Mouse (Mus musculus): ENCODE measurements around the gene Inpp5a.

The Inpp5a gene

DNA sequence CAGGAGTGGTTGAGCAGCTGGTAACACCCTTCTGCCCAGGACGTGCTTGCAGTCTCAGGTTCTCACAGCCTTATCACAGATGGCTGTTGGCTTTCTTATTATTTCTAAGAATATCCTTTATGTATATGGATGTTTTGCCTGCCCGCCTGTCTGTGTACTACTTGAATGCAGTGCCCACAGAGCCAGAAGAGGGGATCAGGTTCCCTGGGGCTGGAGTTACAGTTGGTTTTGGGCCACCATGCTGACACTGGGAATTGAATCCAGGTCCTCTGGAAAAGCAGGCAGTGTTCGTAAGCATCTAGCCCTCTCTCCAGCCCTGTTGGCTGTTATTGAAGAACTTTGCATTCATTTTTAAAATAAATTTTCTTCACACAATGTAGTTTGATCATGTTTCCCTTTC is 50.1 kb downstream of the Inpp5a start:
- in situ Hi-C loops (cut with MseI, MboI): no loop called here

DNA sequence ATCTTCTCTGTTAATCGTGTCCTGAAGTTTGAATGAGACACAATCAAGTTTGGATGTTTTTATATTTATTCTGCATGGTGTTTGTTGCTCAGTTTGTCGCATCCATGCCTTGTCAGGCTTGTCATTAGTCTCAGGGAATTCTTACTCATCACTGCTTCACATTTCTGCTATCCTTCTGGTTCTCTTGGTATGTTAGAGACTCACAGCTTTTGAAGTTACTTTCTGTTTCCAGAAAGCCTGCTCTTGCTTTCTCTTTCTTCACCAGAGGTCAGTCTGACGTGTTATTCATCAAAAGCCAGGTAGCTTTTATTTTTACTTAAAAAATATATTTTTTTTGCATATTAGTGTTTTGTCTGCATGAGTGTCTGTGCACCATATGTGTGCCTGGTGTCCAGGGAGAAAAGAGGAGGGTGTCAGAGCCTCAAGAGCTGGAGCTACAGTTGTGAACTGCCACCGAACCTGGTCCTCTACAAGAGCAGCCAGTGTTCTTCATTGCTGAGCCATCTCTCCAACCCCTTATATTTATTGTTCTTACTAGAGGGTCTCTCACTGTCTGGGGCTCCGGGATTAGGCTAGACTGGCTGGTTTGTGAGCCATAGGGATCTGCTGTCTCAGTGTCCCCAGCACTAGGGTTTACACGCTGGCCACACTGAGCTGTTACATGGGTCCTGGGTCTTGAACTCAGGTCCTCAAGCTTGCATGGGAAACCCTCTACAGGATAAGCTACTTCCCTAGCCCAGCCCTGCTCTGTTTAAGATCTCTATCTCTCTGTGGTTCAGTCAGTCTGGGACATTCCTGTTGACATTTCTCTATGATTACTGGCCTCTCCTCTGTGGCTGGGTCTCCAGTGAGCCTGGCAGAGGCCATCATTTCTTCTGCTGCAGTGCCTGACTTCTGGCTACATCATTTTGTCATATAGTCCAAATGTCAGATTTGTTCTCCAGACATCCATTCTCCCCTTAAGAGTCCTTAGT is 51.3 kb downstream of the Inpp5a start:
- in situ Hi-C loops (cut with MseI, MboI): no loop called here

DNA sequence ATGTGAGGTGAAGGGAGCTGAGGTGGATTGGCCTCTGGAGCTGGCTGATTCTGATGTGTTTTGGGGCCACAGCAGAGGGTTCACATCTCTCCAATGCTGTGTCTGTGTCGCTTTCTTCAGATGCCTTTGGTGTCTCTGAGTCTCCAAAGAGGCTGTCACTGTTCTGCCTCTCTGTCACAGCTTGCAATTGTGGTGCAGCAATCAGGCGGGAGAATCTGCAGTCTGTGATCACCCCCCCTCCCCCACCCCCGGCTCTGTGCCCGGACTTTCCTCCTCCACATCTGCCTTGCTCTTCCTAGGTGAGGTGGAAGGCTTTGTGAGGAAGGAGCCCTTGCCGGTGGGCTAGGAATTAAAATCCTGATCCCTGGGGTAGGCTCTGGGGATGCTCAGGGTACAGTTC is 52.1 kb downstream of the Inpp5a start:
- in situ Hi-C loops (cut with MseI, MboI): no loop called here

DNA sequence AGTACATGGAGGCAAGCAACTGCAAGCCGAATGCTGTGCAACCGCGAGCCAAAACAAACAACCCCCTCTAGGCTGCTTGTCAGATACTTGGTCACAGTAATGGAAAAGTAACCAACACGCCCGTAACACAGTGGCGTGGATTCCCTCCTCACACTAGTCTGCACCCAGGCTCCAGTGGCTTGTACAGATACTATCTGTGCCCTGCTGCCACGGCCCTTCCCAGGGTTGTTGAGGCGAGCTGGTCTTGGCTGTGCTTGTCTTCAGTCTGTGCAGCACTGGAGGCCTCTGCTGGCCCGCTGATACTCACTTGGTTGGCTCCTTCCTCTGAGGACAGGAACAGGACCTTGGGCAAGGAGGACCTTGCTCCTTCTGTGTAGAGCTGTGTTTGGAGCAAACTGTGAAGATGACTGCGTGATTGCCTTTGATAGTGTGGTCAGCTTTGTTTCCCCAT is 52.9 kb downstream of the Inpp5a start:
- in situ Hi-C loops (cut with MseI, MboI): no loop called here

DNA sequence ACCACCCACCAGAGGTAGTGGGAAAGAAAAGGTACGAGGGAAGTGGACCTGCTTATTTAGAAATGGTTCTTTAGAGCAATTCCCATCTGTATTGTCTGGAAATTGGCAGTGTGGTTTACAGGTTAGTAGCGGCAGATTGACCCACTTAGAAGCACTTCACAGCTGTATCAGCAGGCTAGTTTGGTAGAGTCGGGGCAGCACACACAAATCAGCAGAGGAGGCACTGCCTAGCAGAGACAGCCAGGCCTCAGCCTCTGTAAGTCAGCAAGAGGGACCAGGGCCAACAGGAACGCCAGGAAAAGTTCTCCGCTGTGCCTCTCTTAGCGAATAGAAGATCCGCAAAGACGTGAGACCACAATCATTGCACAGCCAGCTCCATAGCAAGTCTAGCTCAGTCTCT is 56.7 kb downstream of the Inpp5a start:
- in situ Hi-C loops (cut with MseI, MboI): no loop called here

DNA sequence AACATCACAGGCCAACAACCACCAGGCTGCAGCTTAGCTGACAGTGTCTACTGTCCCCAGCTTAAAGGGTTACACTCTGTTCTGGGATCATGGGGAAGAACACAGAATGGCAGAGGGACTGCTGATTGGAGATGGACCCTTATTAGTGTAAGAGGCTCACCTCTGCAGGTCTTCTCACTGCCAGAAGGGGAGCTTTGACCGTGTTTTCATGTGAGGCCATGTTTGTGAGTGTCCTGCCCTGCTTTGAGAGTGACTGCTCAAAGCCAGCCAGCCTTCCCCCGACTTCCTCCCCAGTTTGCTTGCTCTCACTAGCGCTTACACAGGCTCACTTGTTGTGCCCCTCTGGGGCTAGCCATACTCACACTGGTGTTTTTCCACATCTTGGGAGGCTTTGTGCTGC is 58.5 kb downstream of the Inpp5a start:
- in situ Hi-C loops (cut with MseI, MboI): no loop called here

DNA sequence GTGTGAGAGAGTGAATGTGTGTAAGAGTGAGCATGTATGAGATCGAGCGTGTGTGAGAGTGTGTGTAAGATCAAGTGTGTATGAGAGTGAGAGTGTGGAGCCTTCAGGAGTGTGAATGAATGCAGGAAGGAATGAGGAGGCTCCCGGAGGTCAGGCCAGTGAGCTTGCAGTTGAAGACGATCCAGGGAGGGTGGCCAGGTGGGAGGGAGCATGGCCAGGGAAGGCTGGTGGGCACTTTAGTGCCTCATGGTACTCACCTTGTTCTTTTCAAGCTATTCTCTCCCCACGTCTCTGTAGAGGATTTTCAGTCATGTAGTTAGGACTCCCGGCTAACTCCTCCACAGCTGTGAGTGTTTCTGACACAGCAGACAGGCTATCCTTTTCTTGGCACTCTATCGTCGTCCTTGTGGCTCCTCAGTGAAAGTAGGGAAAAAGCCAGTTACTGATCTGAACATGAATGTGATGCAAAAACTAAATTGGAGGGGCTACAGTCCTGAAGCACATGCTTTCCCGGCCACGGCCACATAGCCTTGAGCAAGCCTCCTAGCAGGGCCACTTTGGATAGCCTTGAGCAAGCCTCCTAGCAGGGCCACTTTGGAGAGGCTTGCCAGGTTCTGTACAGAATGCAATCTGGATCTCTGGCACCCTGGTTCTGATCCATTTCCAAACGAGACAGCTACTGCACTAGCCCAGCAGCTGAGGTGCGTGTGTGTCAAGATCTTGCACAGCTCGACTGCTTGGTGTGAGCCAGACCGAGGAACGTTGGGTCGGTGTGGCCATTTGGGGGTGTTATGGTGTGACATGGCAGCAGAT is 61.5 kb downstream of the Inpp5a start:
- in situ Hi-C loops (cut with MseI, MboI): no loop called here

DNA sequence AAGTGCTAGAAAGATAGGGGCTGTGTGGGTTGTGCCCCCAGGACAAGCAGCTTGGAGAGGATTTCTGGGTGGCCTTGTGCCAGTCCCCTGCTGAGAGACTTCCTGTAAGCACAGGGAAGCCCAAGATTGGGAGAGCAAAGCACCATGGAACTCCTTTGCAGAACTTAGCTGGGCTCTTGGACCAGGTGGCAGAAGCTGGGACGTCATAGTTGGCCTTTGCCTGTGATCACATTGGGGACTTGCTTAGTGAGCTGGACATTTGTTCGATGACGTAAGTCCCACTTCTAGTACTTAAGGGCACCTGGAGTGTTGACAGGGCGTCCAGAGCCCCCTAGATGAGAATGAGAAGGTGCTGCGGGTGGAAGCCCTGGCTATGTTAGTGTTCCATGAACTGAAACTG is 62.8 kb downstream of the Inpp5a start:
- in situ Hi-C loops (cut with MseI, MboI): no loop called here

DNA sequence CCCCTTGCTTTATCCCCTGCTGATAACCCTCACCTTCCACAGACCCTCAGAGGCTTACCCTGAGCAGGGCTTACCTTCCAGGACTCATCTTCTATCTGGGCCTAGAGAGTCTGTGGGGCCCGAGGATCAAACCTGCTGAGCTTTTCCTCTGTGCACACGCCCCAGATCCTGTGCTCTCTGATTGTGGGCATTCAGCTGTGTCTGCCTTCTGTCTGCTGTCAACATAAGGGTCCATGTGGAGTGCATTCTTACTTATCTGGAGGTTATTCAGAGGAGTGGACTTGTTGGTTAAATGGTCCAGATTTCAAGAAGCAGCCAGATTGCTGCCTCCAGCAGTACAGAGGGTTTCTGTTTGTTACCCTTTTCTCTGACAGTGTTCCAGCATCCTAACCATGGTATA is 63.3 kb downstream of the Inpp5a start:
- in situ Hi-C loops (cut with MseI, MboI): no loop called here

DNA sequence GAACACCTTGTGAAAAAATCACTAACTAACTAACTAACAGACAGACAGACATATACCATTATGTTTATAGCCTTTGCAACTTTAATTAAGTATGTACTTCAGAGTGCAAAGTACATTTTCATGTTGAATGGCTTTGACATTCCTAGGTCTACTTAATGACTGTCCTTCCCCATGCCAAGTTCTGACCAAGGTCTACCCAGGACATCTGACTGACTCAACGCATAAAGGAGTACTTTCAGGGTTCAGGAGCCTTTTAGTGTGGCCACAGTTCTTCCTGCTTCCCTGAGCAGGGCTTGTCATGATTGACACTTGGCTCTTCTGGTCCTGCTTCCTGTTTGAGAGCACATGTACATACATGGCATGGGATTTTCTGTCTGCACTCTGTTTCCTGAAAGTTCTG is 64.3 kb downstream of the Inpp5a start:
- in situ Hi-C loops (cut with MseI, MboI): no loop called here

DNA sequence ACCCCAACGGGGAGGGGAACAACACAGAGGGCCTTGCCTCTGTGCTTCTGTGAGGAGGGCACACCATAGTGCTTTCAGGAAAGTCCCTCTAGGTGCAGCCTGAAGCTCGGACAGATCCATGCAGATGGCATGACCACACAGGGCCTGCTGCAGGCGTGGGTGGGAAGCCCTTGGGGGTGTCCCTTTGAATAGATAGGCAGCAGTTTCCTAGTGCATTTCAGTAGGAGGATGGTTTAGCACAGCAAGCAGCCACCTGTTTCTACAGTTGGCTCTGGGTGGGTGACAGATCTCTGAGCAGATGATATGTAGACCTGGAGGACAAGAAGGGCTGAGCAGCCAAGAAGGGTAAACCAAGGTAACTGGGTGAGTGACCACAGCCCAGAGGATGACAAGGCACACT is 65.4 kb downstream of the Inpp5a start:
- in situ Hi-C loops (cut with MseI, MboI): no loop called here

DNA sequence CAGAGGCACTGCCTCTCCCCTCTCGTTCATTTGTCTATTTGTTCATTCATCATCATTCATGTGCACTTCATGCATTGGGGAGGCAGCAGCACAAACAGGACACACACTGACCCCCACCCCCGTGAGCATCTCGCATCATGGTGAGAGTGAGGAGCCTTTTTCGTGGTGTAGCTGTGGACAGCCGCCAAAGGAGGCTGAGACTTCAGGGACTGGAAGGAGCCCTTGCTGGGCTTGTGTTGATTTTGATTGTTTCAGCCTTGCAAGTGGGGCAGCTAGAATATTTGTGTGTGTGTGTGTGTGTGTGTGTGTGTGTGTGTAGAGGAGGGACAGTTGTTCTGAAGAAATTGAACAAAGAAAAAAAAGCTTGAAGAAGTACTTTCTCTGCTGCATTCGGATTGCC is 67.8 kb downstream of the Inpp5a start:
- in situ Hi-C loops (cut with MseI, MboI): no loop called here

DNA sequence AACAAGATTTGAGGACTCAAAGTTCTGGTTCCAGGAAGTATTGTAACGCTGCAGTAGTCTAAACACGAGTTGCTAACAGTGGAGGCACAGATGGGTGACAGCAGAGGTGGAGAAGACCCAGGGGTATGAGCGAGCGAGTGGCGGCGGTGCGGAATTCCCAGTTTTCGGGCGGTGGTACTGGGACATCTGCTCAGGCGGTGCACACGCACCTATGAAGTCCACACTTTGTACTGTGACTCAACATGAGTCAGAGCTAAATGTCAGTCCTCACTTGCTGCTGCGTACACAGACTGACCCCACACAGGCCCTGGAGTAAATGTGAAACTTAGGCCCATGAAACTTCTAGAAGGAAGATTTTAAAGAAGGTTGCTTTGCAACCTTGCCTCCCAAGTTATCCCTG is 72.4 kb downstream of the Inpp5a start:
- in situ Hi-C loops (cut with MseI, MboI): no loop called here

DNA sequence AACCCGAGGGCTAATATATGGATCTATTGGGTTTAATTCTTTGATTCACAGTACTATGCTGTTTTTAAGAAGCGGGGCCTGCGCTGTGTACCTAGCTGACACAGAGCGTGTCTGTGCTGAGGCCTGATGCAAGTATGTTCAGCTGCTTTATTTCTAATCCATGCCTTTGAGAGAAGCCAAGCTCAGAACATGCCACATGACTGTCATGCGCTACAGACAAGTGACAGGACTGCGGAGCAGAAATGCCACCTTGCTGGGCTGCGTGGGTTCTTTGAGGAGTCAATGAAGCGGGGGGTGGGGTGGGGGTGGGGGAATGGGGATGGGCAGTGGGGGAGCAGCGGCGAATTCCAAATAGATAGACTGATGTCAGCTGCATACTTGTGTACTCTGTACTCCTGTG is 73.2 kb downstream of the Inpp5a start:
- in situ Hi-C loops (cut with MseI, MboI): no loop called here

DNA sequence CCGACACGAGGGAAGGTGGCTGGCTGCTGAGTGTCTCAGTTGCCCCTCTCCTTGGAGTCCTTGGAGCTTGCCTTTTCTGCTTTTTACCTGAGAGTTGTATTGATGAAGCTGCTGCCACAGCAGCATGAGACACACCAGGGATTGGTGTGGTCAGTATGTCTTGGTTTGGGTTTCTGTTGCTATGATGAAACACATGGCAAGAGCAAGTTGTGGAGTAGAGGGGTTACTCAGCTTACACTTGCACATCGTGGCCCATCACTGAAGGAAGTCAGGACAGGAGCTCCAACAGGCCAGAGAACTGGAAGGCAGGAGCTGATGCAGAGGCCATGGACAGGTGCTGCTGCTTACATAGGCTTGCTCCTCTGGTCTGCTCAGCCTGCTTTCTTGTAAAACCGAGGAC is 76.6 kb downstream of the Inpp5a start:
- in situ Hi-C loops (cut with MseI, MboI): no loop called here

DNA sequence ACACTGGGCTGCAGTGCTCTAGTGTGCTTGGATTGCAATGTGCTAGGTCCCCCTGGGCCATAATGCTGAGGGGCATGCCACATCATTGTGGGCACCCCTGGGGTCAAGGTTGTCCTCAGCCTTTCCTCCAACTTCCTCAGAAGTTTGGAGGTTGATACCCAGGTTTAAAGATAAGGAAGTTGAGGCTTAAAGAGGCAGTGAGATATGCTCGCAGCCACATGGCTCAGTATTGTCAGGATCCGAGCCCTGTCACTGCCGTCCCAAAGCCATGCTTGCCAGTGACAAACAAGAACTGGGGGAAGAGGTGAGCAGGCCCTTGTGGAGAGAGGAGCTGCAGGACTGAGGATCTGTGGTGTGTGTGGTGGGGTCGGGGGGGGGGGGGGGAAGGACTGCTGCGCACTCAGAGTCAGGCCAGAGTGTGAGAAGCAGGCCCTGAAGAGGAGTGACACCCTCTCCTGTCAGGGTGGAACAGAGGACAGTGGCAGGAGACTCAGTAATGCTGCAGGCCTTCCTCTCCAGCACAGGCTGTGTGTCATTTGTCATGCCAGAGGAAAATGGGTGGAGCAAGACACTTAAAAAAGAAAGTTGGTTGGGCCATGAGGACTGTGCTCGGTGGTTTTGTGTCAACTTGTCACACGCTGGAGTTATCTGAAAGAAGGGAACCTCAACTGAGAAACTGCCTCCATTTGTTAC is 77.7 kb downstream of the Inpp5a start:
- in situ Hi-C loops (cut with MseI, MboI): no loop called here

DNA sequence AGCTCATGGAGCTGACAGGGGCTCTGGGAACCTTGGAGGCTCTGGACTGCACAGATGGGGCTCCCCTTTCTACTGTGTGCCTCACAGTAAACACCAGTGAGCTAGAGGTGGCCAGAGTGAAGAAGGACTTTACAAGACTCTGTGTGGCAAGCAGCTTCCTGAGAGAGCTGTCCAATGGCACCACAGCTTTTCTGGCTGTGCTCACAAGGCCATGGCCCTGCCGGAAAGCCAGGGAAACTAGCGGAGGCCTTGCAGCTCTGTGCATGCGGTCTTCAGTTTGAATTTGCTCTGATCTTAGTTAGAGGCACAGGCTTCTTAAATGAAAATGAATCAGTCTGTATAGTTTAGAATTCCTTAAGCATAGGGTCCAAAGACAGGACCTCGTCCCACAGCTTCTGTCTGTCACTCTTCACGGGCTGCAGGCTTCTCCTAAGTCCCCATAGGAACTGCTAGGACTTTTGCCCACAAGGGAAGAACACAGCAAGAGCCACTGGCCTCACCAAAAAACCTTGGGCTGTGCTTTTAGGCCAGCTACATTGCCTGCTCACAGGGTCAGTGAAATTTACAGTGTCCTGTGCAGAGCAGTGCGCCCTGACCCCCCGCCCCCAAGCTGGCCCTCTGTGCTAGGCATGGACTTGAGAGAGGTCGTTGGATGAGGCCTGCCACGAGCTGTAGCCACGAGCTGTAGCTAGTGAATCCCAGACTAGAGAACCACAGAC is 78.4 kb downstream of the Inpp5a start:
- in situ Hi-C loops (cut with MseI, MboI): no loop called here

DNA sequence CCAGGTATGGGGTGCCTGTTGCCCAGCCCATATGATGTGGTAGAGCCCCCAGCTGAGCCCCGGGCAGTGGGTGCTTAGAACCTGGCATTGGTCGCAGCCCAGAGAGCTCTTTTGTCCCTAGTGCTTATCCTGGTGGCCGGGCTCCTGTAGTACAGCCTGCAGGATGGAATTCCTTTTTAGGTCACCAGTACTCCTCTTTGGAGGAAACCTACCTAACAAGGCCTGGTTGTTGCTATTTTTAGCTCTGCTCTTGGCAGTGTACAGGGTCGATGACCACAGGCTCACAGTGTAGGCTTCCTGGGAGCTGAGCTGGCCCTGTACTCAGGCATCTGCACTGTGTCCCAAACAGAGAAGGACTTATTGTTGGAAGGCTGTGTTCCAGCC is 79.0 kb downstream of the Inpp5a start:
- in situ Hi-C loops (cut with MseI, MboI): no loop called here

DNA sequence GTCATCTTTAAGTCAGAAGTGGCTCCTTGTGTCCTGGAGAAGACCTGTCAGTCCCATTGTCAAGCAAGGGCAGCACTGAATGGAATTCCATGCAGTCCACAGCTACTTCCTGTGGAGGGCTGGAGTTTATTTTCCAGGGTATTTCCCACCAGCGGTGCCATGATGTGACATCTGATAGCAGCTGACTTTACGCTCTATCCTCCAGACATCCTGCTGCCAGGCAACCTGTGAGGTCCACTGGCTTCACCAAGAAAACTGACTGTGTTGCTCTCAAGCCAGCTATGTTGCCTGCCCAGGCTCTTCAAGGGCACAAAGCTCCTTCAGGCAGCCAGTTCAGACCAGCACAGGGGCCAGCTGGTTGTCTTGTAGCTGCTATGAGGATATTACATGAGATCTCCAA is 79.5 kb downstream of the Inpp5a start:
- in situ Hi-C loops (cut with MseI, MboI): no loop called here

DNA sequence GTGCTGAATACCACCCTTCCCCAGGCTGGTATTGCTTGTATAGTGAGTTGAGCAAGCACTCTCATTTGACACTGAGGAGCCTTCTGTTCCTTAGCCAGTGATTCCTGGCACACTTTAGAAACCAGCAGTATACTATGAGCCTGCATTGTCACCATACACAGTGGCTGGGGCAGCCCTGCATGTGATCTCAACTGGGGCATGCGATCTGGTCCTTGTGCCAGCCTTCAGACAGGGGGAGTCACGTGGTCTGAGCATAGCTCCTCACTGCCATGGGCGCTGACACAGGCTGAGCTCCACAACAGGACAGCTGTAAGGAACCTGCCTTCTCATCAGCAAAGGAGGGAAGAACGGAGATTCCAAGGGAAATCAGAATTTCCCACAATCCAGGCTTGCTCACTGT is 80.5 kb downstream of the Inpp5a start:
- in situ Hi-C loops (cut with MseI, MboI): no loop called here

DNA sequence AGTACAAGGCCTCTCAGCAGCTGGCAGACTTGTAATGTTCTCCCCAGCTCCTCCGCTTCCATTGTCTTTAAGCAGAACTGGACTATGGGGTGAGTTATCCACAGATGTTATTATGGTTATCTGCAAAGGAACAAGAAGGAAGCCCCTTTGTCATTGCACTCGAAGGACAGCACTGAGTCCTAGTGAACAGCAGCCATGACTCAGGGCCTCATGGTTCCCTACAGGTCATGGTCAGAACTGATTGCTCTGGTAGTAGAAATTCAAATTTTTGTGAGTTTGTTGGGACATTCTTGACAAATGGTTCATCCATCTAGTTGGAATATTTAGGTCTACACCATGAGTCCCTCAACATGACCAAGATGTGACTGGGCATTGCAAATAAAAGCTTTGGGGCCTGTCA is 81.6 kb downstream of the Inpp5a start:
- in situ Hi-C loops (cut with MseI, MboI): loop anchor here (5.0 to 10.0 kb wide), 2 partner anchors 168 to 246 kb away; no protein-coding TSS in a partner anchor

All from mouse trophoblast stem cell (cell line).